Mouse (Mus musculus) kidney, postnatal 14 days (tissue): ENCODE results near the gene Asb4.
"Not testable (repeated sequence)": the region's sequence is repeated elsewhere in the genome, so short reads cannot be mapped to it uniquely, and the experiment has no call there.

Experiments used
- DNase-seq: peaks from one replicate; pipeline ENCODE4 v3.0.0; 2022; ENCODE audit warnings: mixed read lengths

The Asb4 gene

DNA sequence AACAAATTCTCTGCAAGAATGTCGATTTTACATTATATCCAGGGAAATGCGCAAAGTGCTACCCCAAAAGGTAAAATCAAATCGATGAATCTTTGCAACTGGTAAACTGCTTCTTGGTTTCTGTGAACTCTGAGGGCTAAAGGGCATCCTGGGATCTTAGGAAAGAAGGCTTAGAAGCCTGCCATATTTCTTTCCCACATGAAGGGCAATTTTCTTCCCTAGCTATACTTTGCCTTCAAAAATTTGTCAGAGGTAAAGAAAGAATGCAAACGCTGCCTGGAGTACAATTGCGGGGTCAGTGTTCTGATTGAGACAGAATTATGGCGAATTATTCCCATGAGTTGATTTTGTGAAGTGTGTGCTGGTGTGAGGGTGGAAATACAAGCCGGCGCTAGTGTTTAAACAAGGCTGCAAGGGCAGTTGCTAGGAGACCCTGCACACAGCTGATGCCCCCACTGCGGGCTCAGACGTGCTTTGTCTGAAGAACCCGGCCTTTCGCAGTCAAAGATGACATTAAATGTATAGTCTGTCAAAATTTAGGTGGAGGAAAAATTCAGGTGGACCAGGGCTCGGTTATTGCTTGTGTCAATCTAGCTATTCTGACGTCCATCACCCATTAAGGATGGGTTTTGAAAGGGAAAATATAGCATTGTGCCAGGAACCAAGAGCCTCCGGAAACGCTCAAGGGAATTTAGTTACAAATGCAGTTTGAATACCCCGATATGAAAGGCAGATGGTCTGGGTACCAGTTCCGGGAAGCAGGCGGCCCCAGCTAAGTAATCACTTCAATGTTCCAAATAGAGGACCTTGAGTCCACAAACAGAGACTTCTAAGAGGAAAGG, at the start of gene Asb4:
Gene Asb4 (plus strand): TSS at position 51 of the 842 bp plus-strand sequence.
- DNase-seq: no peak

DNA sequence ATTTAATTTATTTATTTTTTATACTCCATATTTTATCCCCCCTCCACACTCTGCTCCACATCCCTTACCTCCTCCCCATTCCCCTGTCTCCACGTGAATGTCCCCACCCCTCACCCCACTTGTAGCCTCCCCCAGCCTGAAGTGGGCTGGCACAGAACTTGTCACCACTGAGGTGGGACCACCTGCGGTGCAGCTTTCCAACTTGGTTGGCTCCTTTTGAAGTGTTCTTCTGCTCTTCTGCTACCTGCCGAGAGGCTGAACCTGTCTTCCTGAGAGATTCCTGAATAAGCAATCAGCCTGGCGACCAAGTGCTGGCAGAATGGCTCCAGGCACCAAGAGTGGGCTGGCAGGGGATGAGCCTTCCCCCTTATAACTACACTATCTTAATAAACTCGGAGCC, 49.2 kb upstream of the Asb4 start:
- no peak for DNase-seq

DNA sequence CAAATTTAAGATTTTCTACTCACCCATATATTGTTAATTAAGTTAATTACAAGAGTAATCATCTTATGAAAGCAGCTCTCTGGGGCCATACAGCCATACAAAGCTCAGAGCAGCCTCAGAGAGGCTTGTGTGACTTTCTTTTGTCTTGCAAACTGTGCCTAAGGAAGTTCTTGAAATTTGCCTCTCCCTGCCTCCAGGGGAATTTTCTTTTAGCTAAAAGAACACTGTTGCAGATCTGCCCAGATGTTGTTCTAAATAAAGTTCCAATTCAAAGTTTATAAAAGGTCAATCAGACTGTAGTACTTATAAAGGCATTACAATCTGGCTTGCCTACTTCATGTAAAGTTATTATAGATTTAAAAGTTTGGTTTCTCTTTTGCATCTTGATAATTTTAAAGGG, 47.2 kb upstream of the Asb4 start:
- DNase-seq: not testable (repeated sequence)

DNA sequence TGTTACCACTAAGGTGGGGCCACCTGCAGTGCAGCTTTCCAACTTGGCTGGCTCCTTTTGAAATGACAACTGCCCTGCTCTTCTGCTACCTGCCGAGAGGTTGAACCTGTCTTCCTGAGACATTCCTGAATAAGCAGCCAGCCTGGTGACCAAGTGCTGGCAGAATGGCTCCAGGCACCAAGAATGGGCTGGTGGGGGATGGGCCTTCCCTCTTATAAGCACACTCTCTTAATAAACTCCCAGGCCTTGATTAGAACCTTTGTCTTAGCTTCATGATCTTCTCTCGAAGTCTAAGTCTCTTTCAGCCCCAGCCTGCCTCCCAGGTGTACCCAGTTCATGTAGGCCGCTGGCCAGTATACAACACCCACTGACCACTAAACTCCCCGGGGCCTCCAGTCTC, 44.4 kb upstream of the Asb4 start:
- DNase-seq: not testable (repeated sequence)

DNA sequence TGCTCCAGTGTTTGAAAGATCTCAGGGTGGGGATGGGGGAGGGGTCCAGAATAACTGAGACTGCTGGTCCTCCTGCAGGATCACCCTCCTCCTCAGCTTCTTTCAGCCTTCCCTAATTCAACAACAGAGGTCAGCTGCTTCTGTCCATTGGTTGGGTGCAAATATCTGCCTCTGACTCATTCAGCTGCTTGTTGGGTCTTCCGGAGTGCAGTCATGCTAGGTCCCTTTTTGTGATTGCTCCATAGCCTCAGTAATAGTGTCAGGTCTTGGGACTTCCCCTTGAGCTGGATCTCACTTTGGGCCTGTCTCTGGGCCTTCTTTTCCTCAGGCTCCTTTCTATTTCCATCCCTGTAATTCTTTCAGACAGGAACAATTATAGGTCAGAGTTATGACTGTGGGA, 43.9 kb upstream of the Asb4 start:
- not testable (repeated sequence) for DNase-seq

DNA sequence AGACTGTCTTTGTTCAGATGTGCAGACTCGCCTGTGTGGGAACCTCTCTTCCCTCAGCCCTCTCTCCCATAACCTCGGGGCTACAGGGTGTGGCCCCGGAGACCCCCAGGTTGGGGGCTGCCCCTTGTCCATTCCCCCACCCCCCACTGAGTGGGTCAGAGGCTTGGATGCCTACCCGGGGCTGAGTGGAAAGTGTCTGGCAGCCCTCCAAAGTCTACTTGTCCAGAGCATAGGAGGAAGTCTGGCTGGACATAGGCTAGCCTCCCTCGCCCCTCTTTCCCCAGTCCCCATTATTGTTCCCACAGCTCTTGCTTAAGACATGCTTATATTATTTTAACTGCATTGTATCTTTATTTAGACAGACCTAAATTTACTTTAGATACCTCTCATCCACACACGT, 38.9 kb upstream of the Asb4 start:
- no peak for DNase-seq

DNA sequence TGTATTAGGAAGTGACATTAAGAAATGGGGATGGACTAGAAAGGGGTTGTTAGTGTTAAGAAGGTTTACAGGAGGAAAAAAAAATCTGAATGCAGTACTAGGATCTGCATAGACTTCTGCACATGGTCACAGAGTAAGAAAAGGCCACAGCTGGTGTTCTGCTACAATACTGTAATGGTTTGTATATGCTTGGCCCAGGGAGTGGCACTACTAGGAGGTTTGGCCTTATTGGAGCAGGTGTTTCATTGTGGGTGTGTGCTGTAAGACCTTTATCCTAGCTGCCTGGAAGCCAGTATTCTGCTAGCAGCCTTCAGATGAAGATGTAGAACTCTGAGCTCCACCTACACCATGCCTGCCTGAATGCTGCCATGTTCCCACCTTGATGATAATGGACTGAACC, 25.3 kb upstream of the Asb4 start:
- no peak for DNase-seq

DNA sequence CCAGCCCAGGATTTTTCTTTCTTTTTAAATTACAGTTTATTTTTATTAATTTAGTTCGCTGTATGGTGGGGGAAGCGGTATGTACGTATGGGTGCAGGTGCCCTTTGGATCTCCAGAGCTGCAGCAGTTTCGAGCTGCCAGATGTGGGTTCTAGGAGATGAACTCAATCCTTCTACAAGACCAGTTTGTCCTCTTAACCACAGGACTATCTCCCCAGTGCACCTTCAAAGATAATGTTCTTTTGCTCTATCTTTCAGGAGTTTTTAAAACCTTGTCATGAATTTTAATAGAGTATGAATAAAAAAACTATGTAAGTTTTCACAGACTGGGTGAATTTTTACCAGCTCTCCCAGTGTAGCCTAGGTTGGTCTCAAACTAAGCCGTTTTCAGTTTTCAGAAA, 22.8 kb upstream of the Asb4 start:
- no peak for DNase-seq

DNA sequence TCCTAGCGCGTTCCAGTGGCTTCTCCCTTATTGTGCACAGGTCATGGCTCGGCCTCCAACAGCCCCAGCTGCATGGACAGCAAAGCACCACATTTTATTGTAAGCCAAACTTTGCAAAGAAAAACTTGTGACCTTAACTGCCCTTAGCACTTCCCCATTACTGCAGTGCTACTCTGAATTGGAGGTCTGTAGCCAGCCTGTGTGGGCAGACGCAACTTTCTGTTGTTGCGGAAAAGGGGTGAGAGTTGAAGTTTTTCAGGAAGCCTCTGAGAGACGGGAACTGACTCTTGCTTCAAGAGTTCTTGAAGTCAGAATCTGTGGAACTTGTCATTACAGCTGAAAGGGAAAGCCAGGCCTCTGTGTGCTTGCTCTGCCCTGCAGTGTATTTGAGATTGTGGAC, 21.2 kb upstream of the Asb4 start:
- DNase-seq: no peak

DNA sequence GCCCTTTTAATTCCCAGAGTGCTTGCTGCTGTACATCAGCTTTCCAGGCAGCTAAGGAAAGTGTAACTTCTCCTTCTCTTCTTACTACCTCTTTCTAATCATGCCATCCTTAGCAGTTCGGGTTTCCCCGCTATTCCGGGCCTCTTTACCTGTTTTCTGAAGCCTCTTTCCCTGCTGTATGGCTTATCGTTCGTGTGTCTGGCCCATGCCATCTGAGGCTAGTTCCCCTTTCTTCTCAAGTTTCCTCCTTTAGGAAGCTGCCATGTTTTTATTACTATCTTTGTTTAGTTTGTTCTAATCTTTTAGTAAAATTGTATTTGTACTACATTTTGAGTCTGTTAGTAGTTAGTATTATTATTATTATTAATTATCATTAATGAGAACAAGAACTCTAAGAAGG, 17.3 kb upstream of the Asb4 start:
- DNase-seq: no peak

DNA sequence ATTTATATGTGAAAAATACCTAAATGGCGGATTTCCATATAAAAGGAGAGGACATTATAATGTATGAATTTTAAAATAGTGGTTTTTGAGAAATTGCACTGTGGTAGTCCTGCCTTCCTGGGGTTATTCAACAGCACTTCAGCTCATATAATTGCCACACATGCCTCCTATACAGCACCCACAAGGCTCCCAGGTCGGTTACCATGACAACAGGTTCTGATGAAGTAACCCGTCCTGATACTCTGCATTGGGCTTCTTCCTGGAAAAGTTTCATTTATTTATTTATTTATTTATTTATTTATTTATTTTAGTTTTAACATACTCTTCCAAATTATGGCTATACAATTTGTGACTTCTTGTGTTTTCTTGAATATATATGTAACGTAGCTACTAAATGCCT, 6.3 kb upstream of the Asb4 start:
- DNase-seq: no peak

DNA sequence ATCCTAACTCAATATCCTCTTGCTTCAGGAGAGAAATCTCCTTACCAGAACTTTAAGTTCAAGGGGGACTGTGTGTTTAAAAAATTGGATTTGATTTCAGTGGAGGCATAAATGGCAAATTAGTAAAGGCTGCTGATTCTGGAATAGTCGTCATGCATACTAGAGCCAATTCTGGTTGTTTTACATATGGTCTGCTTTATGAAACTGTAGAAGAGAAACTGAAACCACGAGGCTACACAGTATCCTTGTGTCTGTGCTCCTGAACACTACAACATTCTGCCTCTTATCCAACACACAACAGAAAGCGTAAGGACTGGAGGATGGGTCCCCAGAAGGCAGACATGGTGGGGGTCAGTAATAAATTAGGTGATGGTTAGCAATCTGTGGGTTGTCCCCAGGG, 4.1 kb upstream of the Asb4 start:
- no peak for DNase-seq

DNA sequence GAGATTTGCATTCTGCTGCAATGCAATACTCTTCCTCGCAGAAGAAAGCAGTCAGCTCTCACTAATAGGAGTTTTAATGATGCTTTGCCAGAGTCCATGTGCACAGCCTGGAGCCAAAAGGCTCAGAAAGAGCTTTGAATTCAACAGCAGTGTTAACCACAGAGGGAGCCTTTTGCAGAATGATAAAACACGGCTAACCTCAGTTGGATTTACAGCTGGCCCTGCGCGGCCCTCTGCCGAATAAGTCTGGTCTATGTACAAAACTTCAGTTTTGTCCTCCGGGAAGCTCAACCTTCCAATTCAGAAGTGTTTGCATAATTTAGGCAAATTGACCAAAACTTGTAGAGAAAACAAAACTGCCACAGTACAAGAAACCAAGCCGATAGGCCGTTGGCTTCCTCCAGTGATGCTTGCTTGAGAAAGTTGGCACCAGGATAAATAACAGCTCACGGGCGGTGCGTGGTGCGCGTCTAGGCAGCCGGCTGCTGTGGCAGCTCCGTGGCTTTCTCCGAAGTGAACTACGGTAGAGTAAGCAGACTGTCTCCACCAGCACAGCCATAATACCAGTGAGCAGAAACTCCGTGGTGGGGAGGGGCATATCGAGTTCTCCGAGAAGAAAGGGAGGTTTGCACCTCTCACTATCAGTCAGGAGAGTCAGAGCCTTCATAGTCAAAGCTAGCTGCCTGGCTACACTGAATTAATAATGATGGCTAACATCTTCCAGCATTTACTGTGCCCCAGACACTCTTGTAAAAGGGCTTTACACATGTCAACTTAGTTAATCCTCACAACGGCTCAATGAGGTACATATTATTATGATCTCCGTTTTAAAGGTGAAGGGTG, 3.2 kb upstream of the Asb4 start:
- no peak for DNase-seq

DNA sequence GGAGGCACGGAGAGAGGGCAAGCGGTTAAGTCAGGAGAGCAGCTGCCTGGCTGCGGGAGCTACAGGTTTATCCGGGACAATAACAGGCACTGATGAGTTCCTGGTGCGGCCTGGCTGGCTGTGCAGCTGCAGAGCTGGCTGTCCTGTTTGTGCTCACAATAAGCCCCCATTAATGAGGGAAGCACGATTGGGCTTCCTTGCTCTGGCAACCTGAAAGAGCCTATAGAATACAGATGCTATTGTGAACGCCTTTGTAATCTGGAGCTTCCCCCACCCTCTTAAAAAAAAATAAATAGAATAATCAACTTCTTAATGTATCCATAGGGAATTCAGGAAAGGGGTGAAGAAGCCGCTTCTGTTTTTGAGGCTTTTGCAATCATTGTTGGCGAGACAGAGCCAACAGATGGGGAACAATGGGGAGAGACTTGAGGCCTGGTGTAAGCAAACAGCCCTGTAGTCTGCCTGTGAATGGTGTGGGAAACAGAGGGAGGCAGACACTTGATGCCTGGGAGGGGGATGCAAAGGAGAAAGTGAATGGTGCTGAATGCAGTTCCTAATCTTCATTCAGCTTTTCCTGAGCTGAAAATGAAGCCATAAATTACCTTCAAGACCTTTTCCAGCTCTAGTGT, 2.4 kb upstream of the Asb4 start:
- DNase-seq: no peak

DNA sequence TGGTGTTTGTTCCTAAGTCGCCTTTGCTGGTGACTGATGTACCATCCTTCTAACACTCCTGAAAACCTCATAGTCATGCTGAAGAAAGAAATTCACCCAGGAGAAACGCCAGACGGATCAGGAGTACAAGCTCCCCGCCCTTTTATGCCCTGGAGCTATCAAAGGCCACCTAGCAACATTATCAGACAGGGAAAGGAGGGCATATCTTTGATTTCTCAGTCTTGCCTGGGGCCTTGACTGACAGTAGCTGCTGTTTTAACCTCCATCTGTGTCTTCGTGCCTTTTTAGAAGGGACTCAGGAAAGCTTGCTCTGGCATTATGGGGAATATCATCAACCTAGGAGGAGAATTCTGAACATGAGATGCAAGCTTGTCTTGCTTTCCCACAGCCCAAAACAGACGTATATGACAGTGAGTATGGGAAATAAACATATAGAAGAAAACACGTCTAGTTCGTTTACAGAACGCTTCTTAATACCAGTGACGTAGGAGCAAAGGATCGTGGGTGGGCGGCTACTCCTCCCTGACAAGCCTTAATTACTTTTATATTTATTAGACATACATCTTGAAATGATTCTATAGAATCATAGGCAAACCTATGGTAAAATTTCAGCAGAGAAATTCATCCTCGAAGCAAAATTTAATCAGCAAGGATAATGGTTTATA, 1.1 kb upstream of the Asb4 start:
- DNase-seq: no peak

DNA sequence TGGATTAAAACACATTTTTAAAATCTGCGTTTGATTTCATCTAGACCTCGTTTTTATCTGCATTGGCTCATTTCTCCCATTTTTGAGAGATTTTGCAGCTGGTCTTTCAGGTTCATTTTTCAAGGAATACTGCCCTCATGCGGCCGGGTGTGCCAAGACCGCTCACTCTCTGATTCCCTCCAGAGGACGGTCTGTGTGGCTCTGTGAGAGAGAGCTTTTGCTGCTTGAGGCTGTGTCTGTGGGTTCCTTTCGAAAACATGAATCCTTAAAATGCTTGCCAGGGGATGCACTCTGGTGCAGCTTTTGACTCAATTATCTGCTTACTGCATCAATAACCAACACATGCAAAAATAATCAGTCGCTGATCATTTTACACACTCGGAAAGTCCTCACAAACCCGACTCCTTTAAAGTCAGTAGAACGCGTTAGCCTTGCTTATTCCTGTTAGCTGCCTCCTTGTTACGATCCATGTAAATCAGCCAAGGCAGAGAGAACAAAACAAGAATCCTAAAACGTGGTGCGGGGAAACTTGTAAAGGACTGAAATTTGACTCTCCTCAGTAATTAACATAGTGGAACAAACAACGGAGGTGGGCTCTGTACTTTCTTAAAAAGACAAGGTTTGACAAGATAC, 487 bp upstream of the Asb4 start:
- DNase-seq: peak; percentile 80

DNA sequence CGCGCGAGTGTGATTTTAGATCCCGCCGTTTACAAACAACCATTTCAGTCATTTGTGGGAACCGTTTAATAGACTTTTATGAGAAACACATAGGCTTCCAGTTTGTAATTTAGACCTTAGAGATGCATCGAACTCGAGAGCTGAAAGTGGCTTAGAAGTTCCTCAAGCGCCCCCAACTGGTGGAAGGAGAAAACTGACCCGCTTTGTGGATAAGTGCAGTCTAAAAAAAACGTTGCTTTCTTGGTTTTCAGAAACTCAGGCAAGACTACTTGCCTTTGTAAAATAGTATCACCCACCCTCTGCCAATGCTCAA, 948 bp downstream of the Asb4 start:
- DNase-seq: peak; percentile 69

DNA sequence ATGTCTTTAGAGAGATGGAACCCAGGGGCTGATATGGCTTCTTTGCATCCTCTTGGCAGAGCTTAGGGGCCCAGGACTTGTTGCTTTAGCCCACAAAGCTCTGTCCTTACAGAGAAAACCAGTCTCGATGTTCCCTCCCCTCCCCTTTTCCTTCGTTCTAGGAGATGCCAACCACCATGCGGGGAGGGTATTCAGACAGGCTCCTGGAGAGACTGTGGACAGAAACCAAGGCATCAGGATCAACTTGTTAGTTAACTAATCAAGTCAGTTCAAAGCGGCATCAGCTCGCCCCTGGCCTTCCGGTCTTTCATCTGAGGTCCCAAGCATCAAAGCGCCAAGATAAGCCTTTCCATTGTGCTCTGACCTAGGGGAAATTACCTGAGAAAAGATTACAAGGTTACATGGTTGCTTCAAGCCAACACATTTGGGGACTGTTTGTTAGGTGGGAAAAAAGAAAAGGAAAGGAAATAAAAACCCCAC, 2.0 kb downstream of the Asb4 start:
- no peak for DNase-seq

DNA sequence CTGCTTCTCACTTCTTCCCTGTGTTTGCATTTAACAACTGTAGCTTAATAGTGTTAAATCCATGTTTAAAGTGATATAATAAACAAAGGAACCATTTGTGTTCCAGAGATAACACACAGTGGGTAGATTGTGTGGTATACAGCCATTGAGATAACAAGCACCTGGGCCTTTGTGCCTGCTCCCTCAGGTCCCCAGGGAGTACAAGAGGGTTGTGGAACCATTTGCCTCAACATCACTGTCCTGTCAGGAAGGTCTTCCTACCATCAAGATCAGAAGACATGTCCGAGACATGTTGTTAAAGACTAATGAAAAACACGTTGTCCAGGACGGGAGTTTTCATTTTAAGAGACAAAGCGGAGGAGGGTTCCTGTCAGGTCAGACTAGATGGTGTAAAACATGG, 3.3 kb downstream of the Asb4 start:
- no peak for DNase-seq

DNA sequence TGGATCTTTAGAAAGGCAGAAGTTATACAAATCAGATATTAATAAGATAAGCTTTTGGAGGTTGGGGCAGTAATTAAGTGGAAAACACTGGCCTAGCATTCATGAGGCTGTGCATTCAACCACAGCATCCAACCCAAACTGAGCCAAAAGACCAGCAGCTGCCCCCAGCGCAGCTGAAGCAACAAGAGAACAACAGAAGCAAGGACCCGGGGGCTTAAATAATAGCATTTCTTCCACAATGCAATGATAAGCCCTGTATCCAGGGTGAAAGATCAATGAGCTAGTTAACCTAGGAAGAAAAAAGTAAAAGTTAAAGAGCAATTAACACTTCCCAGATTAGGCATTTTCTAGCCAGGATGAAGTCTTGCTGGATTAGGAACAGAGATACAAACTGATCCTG, 4.2 kb downstream of the Asb4 start:
- DNase-seq: no peak

DNA sequence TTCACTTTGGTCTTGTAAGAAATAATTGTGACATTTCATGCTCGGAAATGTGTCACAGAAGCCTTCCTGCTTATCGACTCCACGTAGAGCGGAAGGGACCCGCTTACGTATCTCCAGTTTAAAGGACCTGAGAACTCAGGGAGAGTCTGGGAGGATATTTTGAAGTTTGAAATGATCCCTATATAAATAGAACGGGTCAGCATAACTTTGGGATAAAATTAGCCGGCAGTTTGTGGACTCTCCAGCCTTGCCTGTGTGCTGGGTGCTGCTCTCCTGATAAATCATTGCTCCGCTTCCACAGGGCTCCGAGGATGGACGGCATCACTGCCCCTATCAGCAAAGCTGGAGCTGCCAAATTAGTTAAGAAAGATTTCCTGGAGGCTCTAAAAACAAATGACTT, 7.1 kb downstream of the Asb4 start:
- DNase-seq: peak; percentile 12

DNA sequence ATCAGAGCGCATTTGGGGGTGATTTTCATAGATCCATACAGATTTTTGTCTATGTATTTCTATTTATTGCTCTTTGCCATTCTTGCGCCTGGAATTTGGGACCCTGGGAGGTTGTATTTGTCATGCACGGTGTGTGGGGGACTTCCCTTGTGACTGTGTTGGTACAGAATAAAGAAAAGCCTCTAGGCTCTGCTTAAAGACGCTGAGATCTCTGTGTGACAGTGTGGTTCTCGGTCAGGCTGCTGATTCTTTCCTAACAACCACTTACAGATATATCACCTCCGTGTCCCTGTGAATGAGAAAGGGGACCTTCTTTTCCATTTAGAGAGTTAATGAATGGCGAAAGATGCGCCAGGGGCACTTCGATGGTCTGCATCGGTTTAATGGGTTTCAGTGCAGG, 7.8 kb downstream of the Asb4 start:
- DNase-seq: no peak

DNA sequence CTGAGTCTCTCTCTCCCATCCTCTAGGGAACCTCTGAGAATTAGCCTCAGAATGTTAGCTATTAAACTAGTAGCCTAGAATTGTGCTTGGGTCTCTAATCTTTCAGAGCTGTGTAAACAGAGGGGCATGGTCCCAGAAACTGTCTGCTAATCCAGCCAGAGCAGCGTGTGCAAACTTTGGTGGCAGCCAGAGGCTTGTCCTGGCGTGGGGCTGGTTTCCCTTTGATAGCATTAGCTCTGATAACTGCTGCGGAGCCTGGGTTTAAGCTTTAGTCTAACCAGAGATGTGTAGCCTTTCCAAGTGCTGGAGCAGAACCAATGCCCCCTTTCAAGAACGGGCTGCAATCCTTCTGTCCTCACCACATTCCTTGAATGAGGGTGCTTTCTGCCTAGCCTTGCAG, 11.8 kb downstream of the Asb4 start:
- DNase-seq: no peak
